Mouse (Mus musculus) liver, embryonic 13.5 days (tissue): Measurements from ENCODE around the gene Farp1. TPM values are rescaled to one million over a fixed set of nuclear protein-coding genes. Genes with fewer than 3 reads are reported as not detected.

Source experiments
- ATAC-seq: fragments of 200-750 bp; cut with Nextera tagmentation; 2 replicates; pipeline ENCODE4 v1.8.0; 2017; ENCODE audit warnings: low read depth, mild to moderate bottlenecking, moderate number of reproducible peaks, moderate library complexity
- DNase-seq: peaks from one replicate; pipeline ENCODE4 v3.0.0; 2022
- H3K27ac ChIP-seq: fragments of 300-500 bp; sonication (generic); 2 replicates; pipeline ENCODE4 v1.5.1; 2015; ENCODE audit warnings: moderate library complexity, mild to moderate bottlenecking, inconsistent platforms
- H3K27me3 ChIP-seq: fragments of 300-500 bp; sonication (generic); 2 replicates; pipeline ENCODE4 v1.6.1; 2015; ENCODE audit warnings: mild to moderate bottlenecking, inconsistent platforms
- H3K36me3 ChIP-seq: fragments of 300-500 bp; sonication (generic); 2 replicates; pipeline ENCODE4 v1.6.1; 2015; ENCODE audit warnings: mild to moderate bottlenecking, inconsistent platforms
- H3K4me1 ChIP-seq: fragments of 300-500 bp; sonication (generic); replicated peaks from 2 replicates; pipeline ENCODE4 v1.6.1; 2015; ENCODE audit warnings: inconsistent platforms
- H3K4me2 ChIP-seq: fragments of 300-500 bp; sonication (generic); 2 replicates; pipeline ENCODE4 v1.6.1; 2015; ENCODE audit warnings: inconsistent platforms, mild to moderate bottlenecking, moderate library complexity
- H3K4me3 ChIP-seq: fragments of 300-500 bp; sonication (generic); replicated peaks from 2 replicates; pipeline ENCODE4 v1.5.1; 2015; ENCODE audit warnings: mild to moderate bottlenecking, inconsistent platforms
- H3K9ac ChIP-seq: fragments of 300-500 bp; sonication (generic); 2 replicates; pipeline ENCODE4 v1.6.1; 2015; ENCODE audit warnings: mild to moderate bottlenecking, inconsistent platforms
- H3K9me3 ChIP-seq: fragments of 300-500 bp; sonication (generic); replicated peaks from 2 replicates; pipeline ENCODE4 v1.6.1; 2016; ENCODE audit warnings: inconsistent platforms
- WGBS: fragments of 180-500 bp; shearing (Covaris S2); methylation state at CpG from one replicate; pipeline ENCODE4 v1.1.7; 2015; ENCODE audit not compliant: insufficient replicate concordance; 5-methylcytosine and 5-hydroxymethylcytosine counted together
- polyA plus RNA-seq: library from polyadenylated mRNA; unstranded; fragments of >200 nt; fragmentation: Nextera tagmentation; extraction: Ambion mirVana; gene quantifications from 2 replicates; pipeline ENCODE4 v1.2.1, GENCODE M21; 2015

The Farp1 gene
- 3.4 and 4.0 TPM in 2 replicates for polyA plus RNA-seq

GRCm38 (mm10) chr14:121034973-121035662 is at the start of gene Farp1:
Gene Farp1, plus strand, starts transcription at chr14:121035200.
- H3K27ac ChIP-seq = peak within 1 kb of the TSS; percentile 39
- H3K36me3 ChIP-seq = no peaks in the 10 kb centered on the region
- DNase-seq (peak; percentile 31), ATAC-seq (peak; percentile 88)
- no peaks in the 10 kb centered on the region for H3K9me3 ChIP-seq
- H3K9ac ChIP-seq = peak within 1 kb of the TSS; percentile 67
- peak within 1 kb of the TSS; percentile 66 for H3K4me2 ChIP-seq
- peaks cover 51% of the 10 kb centered on the region for H3K27me3 ChIP-seq
- 3% methylated on average over 48 of the region's 61 CpGs for WGBS
- peaks cover 17% of the 10 kb centered on the region for H3K4me1 ChIP-seq
- H3K4me3 ChIP-seq = peak within 1 kb of the TSS; percentile 62

- Histone ChIP-seq H3K27ac (no peak overlapping the region), H3K4me3 (no peak overlapping the region), H3K9me3 (no peaks in the 10 kb centered on the region), H3K27me3 (no peaks in the 10 kb centered on the region), H3K36me3 (no peaks in the 10 kb centered on the region), H3K4me1 (no peaks in the 10 kb centered on the region), H3K9ac (no peak overlapping the region), H3K4me2 (no peak overlapping the region)
- DNase-seq (no peak), ATAC-seq (no peak)
- WGBS = 49% methylated on average over 6 of the region's 6 CpGs
These were observed 45.9 kb upstream of the Farp1 start for GRCm38 (mm10) chr14:120989126-120989525.

GRCm38 (mm10) chr14:120997686-120998085 is 37.3 kb upstream of the Farp1 start:
- Histone ChIP-seq H3K4me2 (no peak overlapping the region), H3K27me3 (no peaks in the 10 kb centered on the region), H3K9me3 (no peaks in the 10 kb centered on the region), H3K9ac (no peak overlapping the region), H3K4me3 (no peak overlapping the region), H3K4me1 (no peaks in the 10 kb centered on the region), H3K27ac (no peak overlapping the region), H3K36me3 (no peaks in the 10 kb centered on the region)
- ATAC-seq (no peak), DNase-seq (no peak)
- WGBS = 67% methylated on average over 5 of the region's 5 CpGs

- H3K9me3 ChIP-seq = no peaks in the 10 kb centered on the region
- WGBS = 45% methylated on average over 12 of the region's 12 CpGs
- no peaks in the 10 kb centered on the region for H3K27me3 ChIP-seq
- no peak overlapping the region for H3K9ac ChIP-seq
- no peak overlapping the region for H3K4me3 ChIP-seq
- H3K27ac ChIP-seq = no peak overlapping the region
- H3K4me1 ChIP-seq = no peaks in the 10 kb centered on the region
- ATAC-seq (no peak), DNase-seq (no peak)
- no peaks in the 10 kb centered on the region for H3K36me3 ChIP-seq
- no peak overlapping the region for H3K4me2 ChIP-seq
These were observed 34.2 kb upstream of the Farp1 start for GRCm38 (mm10) chr14:121000561-121001340.

- H3K4me2 ChIP-seq = no peak overlapping the region
These were observed 29.4 kb upstream of the Farp1 start for GRCm38 (mm10) chr14:121005621-121006020.

GRCm38 (mm10) chr14:121006021-121006420 is 29.0 kb upstream of the Farp1 start:
- Histone ChIP-seq H3K4me3 (no peak overlapping the region), H3K36me3 (no peaks in the 10 kb centered on the region), H3K27ac (no peak overlapping the region), H3K9ac (no peak overlapping the region), H3K4me2 (no peak overlapping the region), H3K4me1 (no peaks in the 10 kb centered on the region), H3K27me3 (no peaks in the 10 kb centered on the region), H3K9me3 (no peaks in the 10 kb centered on the region)
- DNase-seq (no peak), ATAC-seq (no peak)
- 76% methylated on average over 8 of the region's 8 CpGs for WGBS

More at GRCm38 (mm10) chr14:121005621-121006020, 29.4 kb upstream of the Farp1 start:
- Histone ChIP-seq H3K4me3 (no peak overlapping the region), H3K27me3 (no peaks in the 10 kb centered on the region), H3K36me3 (no peaks in the 10 kb centered on the region), H3K27ac (no peak overlapping the region), H3K9ac (no peak overlapping the region), H3K4me1 (no peaks in the 10 kb centered on the region), H3K9me3 (no peaks in the 10 kb centered on the region)
- no peak for ATAC-seq
- 78% methylated on average over 6 of the region's 6 CpGs for WGBS
- no peak for DNase-seq

GRCm38 (mm10) chr14:121015114-121015690 is 19.8 kb upstream of the Farp1 start:
- Histone ChIP-seq H3K27ac (no peak overlapping the region), H3K36me3 (no peaks in the 10 kb centered on the region), H3K9ac (no peak overlapping the region), H3K9me3 (no peaks in the 10 kb centered on the region), H3K4me1 (no peaks in the 10 kb centered on the region), H3K4me3 (no peak overlapping the region), H3K27me3 (no peaks in the 10 kb centered on the region), H3K4me2 (no peak overlapping the region)
- ATAC-seq (no peak), DNase-seq (no peak)
- 70% methylated on average over 2 of the region's 2 CpGs for WGBS

- H3K36me3 ChIP-seq = no peaks in the 10 kb centered on the region
- no peak overlapping the region for H3K4me2 ChIP-seq
- ATAC-seq (no peak), DNase-seq (no peak)
- H3K9me3 ChIP-seq = no peaks in the 10 kb centered on the region
- H3K4me3 ChIP-seq = no peak overlapping the region
- no peaks in the 10 kb centered on the region for H3K4me1 ChIP-seq
- no peaks in the 10 kb centered on the region for H3K27me3 ChIP-seq
- H3K9ac ChIP-seq = no peak overlapping the region
- no peak overlapping the region for H3K27ac ChIP-seq
- WGBS = 63% methylated on average over 5 of the region's 5 CpGs
These were observed 12.6 kb upstream of the Farp1 start for GRCm38 (mm10) chr14:121022403-121022802.

- ATAC-seq (no peak), DNase-seq (no peak)
- Histone ChIP-seq H3K9ac (no peak overlapping the region), H3K9me3 (no peaks in the 10 kb centered on the region), H3K4me1 (no peaks in the 10 kb centered on the region), H3K4me3 (no peak overlapping the region), H3K4me2 (no peak overlapping the region), H3K27me3 (no peaks in the 10 kb centered on the region), H3K36me3 (no peaks in the 10 kb centered on the region), H3K27ac (no peak overlapping the region)
- WGBS = 65% methylated on average over 8 of the region's 8 CpGs
These were observed 9.6 kb upstream of the Farp1 start for GRCm38 (mm10) chr14:121025381-121025780.

GRCm38 (mm10) chr14:121031396-121031795 is 3.6 kb upstream of the Farp1 start:
- Histone ChIP-seq H3K27ac (no peak overlapping the region), H3K36me3 (no peaks in the 10 kb centered on the region), H3K9ac (no peak overlapping the region), H3K9me3 (no peaks in the 10 kb centered on the region), H3K4me2 (no peak overlapping the region), H3K4me3 (no peak overlapping the region), H3K27me3 (peaks cover 32% of the 10 kb centered on the region), H3K4me1 (peaks cover 9% of the 10 kb centered on the region)
- DNase-seq (no peak), ATAC-seq (no peak)
- 48% methylated on average over 2 of the region's 2 CpGs for WGBS

- H3K27me3 ChIP-seq = peaks cover 51% of the 10 kb centered on the region
- H3K9ac ChIP-seq = no peak overlapping the region
- 21% methylated on average over 10 of the region's 10 CpGs for WGBS
- ATAC-seq (no peak), DNase-seq (no peak)
- H3K36me3 ChIP-seq = no peaks in the 10 kb centered on the region
- no peaks in the 10 kb centered on the region for H3K9me3 ChIP-seq
- H3K4me1 ChIP-seq = peaks cover 14% of the 10 kb centered on the region
- H3K4me2 ChIP-seq = peak overlapping the region; percentile 66
- H3K4me3 ChIP-seq = peak overlapping the region; percentile 62
- H3K27ac ChIP-seq = no peak overlapping the region
These were observed 475 bp upstream of the Farp1 start for GRCm38 (mm10) chr14:121034525-121034924.
